Mouse (Mus musculus): ENCODE results near the gene Ctnnd1.

DNA sequence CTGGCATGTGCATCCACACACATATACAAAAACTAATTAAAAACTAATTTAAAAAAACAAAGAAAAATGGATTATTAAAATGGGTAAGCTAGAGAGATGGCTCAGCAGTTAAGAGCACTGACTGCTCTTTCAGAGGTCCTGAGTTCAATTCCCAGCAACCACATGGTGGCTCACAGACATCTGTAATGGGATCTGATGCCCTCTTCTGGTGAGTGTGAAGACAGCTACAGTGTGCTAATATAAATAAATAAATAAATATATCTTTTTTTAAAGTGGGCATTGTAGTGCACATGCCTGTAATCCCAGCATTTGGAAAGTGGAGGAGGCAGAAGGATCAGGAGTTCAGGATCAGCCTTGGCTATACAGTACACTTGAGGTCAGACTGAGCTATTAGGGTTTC, 2.8 kb upstream of the Ctnnd1 start:
- TF ChIP-seq CTCF (IDR thresholded peaks at IDR 0.05; ENCODE audit: low read depth, low read length) (no peak), GATA1 (IDR thresholded peaks at IDR 0.05; ENCODE audit: borderline replicate concordance, low read length) (no peak), POLR2AphosphoS5 (IDR thresholded peaks at IDR 0.05; ENCODE audit: insufficient replicate concordance, low read depth, low read length) (no peak), TAL1 (conservative IDR thresholded peaks at IDR 0.05; ENCODE audit: low read depth, low read length) (no peak)
